Mouse (Mus musculus): Measurements from ENCODE around the gene Psmc1.

Psmc1 gene

DNA sequence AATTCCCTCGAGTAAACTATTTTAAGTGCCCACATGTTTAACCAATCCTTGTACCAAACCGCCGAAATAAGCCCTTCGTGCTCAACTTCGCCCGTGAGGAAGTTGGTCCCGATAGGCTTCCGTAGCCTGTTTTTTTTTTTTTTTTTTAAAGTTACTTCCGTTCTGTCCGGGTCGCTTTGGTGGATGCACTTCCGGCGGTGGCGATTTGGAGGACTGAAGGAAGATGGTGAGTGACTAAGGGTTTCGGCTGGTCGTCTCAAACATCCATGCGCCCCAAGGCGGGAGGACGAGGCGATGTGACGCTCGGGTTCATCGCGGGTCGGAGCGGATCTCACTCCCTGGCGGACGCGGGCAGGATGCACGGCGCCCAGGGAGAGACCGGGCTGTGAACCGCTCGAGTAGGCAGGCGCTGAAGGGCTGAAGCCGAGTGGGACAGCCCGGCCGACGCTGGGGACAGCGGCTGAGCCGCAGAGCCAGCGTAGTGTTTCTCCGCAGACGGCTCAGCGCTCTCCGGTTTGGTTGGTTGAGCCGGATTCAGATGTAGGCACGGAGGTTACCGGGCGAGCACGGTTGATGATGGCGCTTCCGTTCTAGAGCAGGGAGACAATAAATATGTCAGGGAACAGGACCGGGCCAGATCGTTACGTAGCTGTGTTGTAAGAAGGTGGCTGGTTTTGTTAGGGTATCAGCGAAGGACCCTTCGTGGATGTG is at the start of gene Psmc1:
TSS of gene Psmc1 (plus strand) at position 169 of the 711 bp plus-strand sequence.
- in situ Hi-C loops (cut with MboI, MseI), result no loop called here

DNA sequence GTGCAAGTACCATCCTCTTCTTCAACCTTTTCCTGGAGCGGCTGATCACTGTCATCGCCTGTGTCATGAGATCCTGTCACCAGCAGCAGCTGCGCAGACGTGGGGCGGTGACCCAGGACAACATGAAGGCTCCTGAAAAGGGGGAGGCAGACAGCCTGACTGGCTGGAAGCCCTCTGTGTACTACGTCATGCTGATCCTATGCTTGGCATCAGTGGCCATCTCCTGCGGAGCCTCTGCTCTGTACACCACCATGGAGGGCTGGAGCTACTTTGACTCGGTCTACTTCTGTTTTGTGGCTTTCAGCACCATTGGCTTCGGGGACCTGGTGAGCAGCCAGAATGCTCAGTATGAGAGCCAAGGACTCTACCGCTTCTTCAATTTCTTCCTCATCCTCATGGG is 48.9 kb upstream of the Psmc1 start:
- in situ Hi-C loops (cut with MboI, MseI), result no loop called here

DNA sequence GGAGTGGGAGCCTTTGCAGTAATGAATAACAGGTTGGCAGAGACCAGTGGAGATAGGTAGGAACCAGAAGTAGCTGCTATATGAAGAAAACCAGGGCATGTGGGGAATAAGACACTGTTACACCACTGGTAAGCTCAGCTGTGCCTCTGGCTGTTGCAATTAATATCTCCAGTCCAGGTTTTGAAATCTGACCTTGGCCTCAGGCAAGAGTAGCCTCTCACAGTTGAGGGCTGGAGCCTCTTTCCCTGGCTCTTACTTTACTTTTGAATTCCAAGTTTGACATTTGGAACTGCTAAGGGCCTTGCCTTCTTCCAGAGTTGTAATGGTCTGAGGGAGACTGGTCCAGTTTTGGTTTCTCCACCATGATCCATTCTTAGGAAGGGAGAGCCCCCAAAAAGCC is 48.1 kb upstream of the Psmc1 start:
- in situ Hi-C loops (cut with MboI, MseI), result no loop called here

DNA sequence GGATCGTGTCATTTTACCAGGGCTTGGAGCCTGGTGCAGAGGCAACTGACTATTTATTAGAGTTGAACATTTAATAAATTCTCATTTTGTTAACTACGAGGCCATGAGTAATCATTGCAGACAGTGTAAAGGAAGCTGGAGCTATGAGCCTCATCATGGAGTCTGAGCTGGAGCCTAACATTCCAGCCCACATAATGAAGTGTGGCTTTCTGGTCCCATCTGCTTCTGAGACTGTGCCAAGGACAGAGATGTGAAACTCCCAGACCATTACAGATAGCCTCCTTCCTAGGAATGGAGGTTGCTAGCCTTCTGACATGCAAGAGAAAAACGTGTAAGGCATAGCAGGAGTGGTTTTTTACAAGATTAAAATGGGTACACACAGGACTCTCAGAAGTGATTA is 47.4 kb upstream of the Psmc1 start:
- in situ Hi-C loops (cut with MboI, MseI), result no loop called here

DNA sequence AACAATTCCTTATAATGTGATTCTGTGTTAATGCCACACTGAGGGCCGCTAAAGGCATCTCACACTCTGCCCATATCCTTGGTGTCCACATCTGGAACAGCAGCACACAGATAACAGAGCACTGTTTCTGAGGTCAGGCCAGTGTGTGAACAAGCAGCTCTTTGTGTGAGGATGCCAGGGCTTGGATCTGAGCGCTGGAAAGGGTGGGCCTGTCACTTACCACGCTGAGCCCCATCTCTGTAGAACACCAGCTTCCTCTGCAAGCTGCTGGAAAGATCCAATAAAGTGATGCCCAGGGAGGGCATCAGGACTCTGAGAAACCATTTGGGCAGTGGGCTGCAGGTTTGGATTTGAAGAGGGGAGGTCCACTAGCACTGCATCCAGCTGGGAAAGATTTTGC is 44.8 kb upstream of the Psmc1 start:
- in situ Hi-C loops (cut with MboI, MseI), result no loop called here

DNA sequence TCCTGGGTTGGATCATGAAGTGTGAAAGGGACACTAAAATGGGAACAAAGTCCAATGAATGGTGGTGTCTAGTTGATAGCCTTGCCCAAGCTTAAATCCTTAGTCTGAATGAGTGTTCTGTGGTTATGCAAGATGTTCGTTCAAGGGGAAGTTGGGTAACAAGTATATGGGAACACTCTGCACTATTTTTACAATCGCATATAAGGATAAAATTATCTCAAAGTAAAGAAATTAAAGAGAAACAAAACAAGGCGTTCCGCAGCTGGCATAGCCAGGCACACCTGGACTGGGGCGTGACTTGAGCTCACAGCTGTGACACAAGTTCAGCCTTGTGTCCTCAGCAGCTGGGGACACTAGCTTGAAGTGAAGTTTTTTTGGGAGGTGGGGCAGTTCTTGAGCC is 42.5 kb upstream of the Psmc1 start:
- in situ Hi-C loops (cut with MboI, MseI), result no loop called here

DNA sequence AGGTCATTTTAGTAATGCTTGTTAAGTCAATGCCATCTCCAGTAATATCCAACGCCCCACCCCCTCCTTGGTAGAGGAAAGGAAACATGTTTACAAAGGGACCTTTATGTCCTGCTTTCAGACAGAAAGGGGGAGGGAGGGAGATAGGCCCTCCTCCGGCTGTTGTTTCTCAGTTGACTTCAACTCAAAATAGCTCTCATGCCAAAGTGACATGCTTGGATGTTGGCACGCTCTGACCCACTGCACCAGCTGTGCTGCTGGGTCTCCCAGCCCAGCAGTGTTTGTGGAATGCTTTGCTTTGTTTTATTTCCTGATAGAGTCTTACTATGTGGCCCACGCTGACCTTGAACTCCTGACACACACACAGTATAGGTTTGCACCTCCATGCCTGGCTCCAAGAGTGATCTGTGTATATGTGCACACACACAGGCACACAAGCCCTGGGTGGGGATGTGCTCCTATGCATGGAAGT is 36.7 kb upstream of the Psmc1 start:
- in situ Hi-C loops (cut with MboI, MseI), result no loop called here

DNA sequence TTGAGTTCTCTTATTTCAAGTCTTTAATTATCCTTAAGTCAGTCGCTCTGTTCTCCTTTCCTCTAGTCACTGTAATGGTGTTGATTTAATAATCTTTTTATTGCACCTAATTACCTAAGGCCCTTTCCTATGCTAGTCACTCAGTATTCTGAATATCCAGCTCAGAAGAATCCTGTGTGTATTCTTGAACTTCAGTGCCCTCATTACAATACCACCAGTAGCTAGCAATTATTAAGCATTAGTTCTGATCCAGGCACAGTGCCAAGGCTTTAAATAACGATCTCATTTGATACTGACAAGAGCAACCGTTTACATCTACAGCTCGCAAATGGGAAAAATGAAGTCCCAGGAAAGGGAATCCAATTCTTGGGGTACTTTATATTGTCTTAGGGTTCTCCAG is 34.2 kb upstream of the Psmc1 start:
- in situ Hi-C loops (cut with MboI, MseI), result no loop called here

DNA sequence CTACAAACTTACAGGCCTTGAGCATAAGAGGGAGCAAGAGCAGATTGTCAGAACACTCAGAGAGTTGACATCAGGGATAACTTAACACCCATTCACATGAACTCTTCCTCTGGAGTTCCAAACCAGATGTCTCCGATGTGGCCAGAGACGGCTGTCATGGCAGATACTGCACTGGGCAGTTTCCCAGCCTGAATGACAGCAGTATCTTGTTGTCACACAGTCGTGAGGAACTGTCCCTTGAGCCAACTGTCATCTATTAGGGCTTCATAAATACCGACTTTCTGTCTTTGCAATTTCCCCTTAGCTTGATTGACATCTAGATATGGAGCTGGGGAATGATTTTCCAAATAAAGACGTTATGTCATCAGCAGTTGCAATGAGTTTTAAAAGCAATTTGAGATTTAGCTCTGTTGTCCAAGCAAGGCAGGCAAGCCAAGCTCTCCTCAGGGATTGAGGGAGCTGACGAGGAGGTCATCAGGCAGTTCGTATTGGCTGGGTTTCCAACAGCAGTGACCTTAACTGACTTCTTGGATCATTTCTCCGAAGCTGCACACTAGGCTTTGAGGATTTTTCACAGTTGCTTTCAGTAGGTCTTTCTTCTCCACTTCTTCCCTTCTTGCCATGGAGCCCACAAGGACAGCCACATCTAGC is 30.2 kb upstream of the Psmc1 start:
- in situ Hi-C loops (cut with MboI, MseI), result no loop called here

DNA sequence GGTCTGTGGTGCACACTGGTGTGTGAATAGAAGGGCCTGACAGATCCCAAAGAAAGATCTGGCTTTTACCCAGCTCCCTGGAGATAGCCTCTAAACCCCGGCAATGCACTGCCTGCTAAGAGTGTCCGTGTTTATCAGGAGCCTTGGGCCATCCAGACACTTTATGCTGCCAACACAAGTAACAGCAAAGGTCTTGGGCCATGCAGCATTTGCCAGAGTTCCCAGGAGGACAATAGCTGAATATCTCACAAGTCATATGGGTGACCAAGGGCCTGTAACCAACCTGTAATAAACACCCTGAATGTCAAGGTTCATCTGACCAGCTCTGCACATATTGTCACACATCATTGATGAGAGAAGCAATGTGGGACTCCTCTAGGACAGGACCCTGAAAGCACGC is 21.9 kb upstream of the Psmc1 start:
- in situ Hi-C loops (cut with MboI, MseI), result no loop called here

DNA sequence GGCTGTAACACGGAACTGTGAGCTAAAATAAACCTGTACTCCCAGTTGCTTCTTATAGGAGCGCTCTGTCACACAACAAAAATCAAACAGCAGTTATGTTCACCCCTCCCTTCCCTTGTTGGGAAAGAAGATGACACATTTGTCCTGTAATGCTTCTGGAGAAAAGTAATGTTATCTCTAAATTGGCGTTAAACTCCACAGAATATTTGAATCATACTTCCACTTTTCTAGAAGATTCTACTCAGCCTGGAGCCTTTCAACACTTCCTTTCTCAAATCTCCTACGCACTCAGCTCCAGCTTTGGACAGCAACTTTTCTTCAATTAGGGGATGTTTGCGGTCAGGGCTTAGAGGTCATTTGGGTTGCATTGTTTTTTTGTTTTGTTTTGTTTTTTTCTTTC is 20.7 kb upstream of the Psmc1 start:
- in situ Hi-C loops (cut with MboI, MseI), result no loop called here

DNA sequence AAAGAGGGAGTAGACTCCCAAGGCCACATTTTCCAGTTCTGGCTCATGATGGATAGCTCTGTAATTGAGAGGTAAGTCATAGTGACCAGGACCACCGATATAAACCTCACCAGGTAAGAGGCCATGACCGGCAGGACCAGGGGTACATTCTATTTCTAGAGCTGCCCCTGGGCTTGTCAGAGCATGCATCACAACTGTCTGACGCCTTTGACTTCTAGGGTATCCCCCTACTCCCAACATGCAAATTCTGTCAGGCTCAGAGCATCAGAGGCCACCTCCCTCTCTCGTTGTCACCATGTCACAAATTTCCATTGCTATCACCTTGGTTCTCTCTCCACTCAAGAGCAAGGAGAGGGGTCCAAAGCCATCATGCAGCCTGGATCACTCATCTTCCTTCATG is 19.2 kb upstream of the Psmc1 start:
- in situ Hi-C loops (cut with MboI, MseI), result no loop called here

DNA sequence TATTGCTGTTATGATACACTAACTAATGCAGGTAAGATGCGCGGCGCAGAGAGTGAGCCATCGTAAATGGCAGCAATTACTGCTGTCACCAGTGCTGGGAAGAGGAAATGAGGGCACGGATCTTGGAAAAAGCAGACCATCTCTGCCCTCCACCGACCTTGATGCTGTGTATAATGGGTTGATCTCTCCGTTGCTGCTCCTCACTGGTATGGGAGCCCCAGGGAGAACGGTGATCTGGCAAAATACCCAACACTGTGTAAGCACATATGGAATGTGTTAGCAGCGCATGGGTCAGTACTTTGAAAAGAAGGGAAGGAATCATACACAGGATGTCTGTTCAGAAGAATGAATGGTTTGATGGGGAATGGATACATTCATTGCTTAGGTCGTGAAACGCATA is 16.9 kb upstream of the Psmc1 start:
- in situ Hi-C loops (cut with MboI, MseI), result no loop called here

DNA sequence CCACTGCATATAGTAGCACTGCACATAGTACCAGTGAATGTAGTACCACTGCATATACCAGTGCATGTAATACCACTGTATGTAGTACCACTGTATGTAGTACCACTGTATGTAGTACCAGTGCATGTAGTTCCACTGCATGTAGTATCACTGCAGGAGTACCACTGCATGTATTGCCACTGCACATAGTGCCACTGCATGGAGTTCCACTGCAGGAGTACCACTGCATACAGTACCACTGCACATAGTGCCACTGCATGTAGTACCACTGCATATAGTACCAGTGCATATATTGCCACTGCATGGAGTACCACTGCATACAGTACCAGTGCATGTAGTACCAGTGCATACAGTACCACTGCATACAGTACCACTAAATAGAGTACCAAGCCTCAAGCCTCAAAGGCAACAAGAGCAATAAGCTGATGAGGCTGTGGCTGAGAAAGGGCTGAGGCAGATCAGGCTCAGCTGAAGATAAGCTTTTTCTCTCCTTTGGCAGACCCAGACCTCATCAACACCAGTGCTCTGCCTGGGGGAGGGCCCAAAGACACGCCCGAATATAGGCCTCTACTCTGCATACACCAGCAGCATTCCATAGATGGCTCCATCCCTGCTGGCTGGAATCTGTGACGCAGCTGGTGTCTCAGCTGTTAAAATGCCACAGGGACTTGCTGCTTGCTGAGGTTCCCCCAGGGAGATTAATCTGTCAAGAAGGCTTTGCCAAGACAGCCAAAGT is 9.8 kb upstream of the Psmc1 start:
- in situ Hi-C loops (cut with MboI, MseI), result loop anchor here (5.0 kb wide), 1 partner anchor 128 kb away; no protein-coding TSS in a partner anchor

DNA sequence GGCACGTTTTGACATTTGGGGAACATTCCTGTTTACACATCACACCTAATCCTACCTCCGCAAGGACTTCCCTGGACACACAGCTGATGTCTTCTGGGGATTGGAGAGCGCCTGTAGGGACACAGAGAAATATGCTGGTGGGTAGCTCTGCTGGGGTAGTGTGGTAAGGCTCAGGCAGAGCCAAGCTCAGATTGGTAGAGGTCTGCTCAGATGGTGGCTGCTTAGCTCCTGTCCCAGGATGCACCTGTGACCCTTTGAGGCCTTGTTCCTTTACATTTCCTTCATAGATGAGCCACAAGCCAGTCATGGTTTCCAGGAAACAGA is 9.3 kb upstream of the Psmc1 start:
- in situ Hi-C loops (cut with MboI, MseI), result loop anchor here (5.0 kb wide), 1 partner anchor 128 kb away; no protein-coding TSS in a partner anchor

DNA sequence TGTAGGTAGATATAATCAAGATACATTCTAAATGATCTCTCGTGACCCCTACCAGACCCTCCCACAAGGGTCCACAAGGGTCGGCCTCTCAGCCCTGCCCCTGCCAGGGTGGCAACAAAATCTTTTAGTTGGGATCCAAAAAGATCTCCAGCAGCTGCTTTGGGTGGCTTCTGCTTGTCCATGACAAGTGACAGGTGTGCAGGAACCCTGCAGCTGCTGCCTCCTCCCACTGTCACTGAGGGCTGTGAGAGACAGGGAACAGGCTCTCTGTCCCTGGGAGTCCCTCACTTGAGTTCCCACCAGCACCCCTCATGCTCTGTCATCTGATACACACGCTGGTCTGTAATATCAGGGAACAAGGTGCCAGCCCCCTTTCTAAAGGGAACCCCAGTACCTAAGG is 8.3 kb upstream of the Psmc1 start:
- in situ Hi-C loops (cut with MboI, MseI), result loop anchor here (5.0 kb wide), 1 partner anchor 129 kb away; no protein-coding TSS in a partner anchor

DNA sequence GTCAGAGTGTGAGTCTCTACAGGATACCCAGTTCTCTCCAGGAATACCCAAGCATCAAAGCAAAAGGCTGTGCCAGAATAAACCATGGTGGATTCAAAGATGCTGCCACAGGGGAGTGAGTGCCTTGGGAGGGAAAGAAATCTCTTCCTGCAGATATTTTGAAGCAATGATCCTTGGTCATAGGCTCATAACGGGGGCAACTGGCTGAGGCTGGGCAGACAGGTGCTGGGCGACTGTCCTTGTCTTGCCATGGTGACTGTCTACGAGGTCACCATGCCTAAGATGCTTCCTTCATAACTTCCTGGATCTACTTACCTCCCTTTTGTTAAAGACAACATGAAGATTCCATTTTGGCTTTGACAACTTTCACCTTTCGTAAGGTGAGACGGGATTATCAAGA is 5.4 kb upstream of the Psmc1 start:
- in situ Hi-C loops (cut with MboI, MseI), result loop anchor here (5.0 kb wide), 1 partner anchor 132 kb away; no protein-coding TSS in a partner anchor

DNA sequence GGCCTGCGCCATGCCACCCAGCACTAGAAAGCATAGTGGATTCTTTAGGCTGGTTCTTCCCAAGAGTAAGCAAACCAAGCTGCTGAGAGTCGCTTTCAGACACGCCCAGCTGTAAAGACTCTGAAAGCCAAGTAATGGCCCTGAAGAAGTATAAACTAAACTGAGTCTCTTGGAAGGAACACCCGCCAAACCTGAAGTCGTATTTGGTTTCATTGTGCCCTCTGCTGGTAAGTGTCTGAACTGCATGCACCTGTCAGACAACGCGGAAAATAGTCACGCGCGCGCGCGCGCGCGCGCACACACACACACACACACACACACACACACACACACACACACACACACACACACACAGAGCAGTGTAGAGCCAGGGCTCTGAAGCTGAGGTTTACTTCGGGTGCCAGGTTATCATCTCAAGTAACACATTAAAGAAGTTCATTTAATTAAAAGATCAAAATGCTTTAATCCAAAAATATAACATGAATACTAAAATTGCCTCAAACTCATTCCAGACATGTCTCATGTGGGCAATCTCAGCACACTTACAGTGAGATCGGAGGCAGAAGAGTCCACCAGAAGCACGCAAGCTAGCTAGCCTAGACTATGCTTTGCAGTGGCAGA is 3.6 kb upstream of the Psmc1 start:
- in situ Hi-C loops (cut with MboI, MseI), result no loop called here

DNA sequence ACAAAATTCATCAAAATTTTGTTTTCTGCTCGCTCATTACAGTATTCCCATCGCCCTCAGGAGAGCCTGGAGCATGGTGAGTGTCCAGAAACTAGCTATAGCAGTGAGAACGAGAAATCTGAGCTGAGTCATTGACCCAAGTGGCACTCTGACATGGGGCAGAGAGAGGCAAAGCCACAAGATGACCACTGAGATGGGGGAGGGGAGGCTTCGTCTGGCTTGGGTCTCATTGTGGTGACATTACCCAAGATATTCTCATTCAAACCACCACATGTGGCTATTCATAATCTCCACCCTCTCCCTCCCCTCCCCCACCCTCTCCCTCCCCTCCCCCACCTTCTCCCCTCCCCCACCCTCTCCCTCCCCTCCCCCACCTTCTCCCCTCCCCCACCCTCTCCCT is 2.5 kb upstream of the Psmc1 start:
- in situ Hi-C loops (cut with MboI, MseI), result no loop called here

DNA sequence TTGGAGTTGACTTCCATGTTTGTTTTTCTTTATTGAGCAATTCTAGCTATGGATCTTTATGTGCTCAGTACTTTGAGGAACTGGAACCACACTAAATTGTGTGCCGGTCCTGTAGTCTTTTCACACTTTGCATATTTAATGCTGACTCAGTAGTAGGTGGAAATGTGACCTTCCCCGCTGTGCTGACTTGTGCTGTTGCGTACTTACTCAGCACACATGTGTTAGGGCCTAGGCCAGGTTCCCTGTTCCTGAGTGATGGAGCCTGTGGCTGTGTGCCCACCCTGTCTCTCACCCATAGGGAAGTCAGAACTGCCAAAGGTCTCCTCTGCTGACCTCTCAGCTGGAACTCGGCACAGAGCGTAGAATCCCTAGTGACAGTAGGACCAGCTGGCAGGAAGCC is 6.0 kb downstream of the Psmc1 start:
- in situ Hi-C loops (cut with MboI, MseI), result no loop called here

DNA sequence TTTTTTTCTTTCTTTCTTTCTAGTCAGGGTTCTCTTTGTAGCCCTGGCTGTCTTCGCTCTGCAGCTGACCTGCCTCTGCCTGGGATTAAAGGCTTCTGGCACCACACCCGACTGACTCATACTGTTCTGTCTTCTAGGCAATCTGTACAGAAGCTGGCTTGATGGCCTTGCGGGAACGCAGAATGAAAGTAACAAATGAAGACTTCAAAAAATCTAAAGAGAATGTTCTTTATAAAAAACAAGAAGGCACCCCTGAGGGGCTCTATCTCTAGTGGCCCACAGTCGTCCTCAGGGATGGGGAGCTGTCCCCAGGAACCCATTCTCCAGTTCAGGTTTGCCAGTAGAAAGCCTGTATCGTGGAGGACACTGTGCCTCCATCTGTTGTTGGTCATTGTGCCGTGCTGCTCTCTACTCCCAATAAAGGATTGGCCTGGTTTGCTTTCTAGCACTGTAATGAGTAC is 13.0 kb downstream of the Psmc1 start:
- in situ Hi-C loops (cut with MboI, MseI), result no loop called here

DNA sequence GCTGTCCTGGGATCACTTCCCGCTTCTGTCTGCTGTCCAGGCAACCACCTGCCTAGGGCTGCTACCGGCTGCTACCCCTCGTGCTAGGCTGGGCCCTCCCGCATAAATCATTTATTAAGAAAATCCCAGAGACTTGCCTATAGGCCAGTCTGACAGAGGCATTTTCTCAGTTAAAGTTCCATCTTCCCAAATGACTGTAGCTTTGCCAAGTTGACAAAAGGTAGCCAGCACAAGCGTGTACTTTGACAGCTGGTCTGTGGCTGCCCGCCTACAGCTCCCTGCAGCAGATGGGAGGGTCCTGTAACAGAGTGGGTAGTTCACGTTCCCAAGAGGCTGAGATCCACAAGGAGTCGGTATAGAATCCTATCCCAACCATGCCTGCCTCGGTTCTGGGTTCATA is 13.5 kb downstream of the Psmc1 start:
- in situ Hi-C loops (cut with MboI, MseI), result no loop called here

Measured in T-helper 1 cell (primary cell).